Mouse (Mus musculus) frontal cortex, adult (tissue): ENCODE measurements at regions not wholly inside any gene's neighbourhood (a gene's known extent, or its start where the extent isn't known, plus 50 kb on each side); places are given as distances from the start of the nearest gene placed in this dataset.

Experiments used
- ATAC-seq: cut with Nextera tagmentation; 2 replicates; pipeline ENCODE4 v1.9.2; 2017; ENCODE audit warnings: mild to moderate bottlenecking, moderate library complexity, mixed read lengths; ENCODE audit not compliant: low TSS enrichment

DNA sequence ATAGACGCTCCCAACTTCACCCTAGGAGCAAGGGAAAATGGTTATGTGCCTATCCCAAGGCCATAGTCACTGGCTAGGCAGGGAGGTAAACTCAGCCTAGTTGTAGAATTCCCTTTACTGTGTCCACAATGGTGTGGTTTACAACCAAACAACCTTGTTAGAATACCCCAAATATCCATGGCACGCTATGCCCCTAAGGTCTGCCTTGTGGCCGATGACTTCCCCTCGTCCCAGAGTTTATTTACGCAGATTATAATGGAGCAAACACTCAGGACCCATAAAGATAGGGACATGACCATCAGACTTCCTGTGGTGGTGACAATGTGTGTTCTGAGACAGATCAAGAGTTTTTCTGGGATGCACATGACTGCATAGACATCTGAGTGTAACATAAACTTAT lies 231.5 kb upstream of the Vstm2b start:
- ATAC-seq: no peak

DNA sequence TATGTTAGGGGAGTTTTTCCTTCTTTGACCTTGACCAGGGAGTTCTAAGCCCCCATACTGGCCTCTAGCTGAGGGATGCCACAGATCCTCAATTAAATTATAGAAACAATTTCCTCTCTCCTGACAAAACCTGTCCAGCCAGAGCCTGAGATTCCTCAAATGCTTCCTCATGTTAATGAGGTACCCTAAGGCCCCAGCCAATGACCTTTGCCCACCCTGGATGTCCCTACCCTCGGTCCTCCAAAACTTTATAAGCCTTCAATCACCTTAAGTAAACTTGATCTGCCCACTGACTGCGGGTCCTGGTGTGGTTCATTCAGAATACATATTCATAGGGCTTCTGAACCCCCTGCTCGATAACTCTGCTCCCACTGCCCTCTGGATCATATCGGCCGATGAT lies 227.7 kb upstream of the Vstm2b start:
- no peak for ATAC-seq

DNA sequence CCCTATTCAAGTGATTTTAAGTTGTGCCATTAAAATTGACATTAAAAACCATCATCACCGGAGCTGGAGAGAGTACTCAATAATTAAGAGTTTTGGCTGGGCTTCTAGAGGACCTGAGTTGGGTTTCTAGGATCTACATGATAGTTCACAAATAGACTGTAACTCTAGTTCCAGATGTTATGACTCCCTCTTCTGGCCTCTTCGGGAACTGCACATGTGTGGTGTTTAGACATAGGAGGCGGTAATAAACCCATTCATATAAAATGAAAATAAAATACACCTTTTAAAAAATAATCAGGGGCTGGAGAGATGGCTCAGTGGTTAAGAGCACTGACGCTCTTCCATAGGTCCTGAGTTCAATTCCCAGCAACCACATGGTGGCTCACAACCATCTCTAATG lies 227.1 kb upstream of the Vstm2b start:
- no peak for ATAC-seq

DNA sequence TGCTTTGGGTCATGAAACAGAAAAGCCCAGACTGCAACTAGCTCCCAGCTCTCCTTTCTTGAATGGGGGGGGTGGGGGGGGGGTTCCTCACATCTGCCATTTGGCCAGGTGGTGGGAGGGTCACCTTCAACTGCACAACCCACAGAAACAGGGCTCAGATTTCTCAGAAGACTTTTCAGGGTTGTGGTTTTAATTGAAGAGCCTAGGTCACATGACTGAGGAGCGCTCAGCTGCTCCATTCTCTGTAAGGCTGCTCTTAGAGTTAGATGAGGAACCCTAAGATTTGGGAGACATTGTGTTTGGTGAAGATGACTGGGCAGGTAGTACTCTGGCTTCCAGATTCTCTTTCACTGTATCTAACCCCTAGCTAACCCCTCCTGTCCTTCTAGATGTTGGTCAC lies 225.8 kb upstream of the Vstm2b start:
- no peak for ATAC-seq

DNA sequence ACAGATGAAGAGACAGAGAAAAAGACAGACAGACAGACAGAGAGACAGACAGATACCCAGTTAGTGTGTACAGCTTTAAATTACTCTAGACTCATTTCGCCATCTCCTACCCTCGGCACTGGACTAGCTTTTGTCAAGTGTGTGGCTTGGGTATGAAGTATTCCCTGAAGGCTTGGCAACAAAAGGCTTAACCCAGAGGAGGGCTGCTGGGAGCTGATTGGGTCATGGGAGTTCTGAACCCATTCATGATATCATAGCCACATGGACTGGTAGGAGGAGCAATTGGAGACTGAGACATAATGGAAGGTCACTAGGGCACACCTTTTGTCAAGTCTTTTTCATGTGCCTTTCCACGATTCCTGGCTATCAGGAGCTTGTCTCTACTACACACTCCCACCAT lies 223.7 kb upstream of the Vstm2b start:
- ATAC-seq: no peak

DNA sequence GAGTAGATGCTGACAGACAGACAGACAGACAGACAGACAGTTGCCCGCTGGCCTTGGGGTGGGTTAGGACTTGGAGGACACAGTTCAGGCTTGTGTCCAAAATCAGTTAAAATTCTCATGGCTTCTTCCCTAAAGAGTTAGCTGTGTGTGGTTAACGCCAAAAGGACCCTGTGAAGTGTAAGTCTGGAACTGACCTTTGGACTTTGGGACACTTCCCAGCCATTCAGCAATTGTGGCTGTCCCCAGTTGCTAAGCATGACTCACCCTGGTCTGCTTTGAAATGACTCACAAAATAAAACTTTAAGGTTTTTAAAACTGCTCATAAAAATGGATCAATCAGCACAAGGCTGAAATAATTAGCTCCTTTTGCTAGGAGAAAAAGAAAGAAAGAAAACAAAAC lies 220.5 kb upstream of the Vstm2b start:
- ATAC-seq: no peak

DNA sequence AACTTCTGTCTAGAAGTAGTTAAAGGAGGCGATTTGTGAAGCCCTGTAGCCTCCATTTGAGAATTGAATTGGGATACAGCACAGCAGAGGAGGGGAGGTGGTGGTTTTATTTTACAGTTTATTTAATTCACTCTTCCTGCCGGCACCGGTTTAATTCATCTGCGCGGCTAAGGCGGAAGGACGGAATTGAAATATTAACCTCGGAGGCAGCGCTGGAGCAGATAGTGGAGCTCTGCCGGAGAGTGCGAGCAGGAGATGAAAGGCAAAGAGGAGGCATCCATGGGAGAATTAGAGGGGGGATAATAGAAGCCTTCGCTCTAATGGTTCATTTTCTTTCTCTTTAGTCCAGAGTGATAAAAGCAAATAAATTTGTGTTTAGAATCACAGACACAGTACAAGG lies 217.6 kb upstream of the Vstm2b start:
- no peak for ATAC-seq

DNA sequence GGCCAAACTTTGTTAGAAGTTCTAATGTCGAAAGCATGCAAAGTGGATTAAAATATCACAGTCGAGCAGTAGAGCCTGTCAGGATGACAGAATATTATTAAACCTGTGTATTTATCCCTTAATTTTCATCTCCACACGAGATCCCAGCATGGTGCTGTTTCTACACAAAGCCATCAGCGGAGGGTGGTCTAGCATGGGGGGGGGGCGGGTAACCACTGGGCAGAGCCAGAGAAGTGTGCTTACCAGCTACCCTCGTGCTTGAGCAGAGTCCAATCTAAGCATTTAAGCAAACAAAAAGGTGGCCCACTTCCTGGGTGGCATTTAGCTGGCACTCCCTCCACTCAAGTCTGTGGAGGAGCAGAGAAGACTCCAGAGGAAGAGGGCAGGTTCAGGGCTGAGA lies 217.1 kb upstream of the Vstm2b start:
- no peak for ATAC-seq

DNA sequence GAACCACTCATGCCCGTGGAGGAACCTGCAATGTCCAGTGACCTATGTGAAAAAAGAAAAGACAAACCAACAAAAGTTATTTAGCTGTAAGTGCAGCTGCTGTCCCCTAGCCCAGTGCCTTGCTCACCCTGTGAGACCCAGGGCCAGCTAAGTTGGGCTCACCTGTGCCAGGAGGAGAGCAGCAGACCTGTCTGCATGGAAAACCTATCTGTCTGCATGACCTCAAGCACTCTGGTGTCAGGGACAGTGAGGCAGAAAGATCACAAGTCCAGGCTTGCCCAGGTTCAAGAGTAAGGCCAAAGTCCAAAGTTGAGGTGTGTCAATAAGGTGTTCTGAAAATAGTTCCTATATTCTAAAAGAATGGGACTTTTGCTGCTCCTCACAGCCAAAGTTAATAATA lies 215.0 kb upstream of the Vstm2b start:
- no peak for ATAC-seq

DNA sequence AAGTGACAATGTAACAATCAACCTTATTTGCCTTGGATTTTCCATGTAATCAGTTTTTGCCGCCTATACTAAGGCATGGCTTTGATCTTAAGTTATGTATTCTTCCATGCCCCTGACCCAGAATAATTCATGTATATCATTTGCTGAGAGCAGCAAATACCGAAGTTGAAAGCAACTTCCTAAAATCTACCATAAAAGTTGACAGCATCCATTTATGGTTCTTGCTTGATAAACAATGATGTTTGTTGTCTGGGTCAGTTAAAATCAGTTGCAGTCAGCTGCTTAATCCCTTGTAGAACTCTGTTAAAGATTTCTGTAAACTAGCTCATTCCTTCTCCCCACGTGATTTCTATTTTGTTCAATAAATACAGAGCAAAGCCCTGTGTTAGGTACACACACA lies 214.5 kb upstream of the Vstm2b start:
- no peak for ATAC-seq

DNA sequence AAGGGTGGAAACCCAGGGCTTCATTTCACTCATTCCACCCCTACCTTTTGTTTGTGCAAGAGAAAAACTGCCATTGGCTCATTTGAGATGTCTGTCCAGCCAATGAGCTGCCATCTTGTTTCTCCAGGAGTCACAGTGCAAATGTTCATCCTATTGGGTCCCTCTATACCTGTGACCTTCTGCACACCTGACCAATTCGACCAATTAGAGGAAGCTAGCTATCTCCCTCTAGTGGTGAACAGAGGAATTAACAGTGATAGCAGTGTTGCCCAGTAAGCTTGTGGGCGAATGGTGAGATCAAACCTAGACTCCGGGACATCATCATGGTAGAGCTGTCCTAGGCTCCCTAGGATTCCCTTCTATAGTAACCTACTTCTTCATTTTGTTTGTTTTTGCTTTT lies 211.1 kb upstream of the Vstm2b start:
- ATAC-seq: no peak

DNA sequence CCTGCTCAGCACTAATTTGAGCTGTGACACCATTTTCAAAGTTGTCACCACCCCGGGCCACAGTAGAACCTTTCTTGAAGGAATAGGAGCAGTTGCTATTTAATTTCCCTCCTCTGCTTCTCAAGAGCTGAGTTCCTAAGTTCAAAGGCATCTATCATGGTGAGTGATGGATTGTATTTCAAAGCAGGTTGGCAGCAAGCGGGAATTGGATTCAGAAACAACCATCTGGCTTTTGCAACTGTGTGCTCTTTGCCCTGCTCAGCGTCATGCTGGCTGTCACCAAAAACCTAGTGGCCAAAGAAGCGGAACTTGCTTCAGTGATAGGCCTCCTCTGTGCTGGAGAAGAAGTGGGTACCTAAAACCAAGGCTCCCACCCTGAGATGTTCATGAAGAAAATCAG lies 209.6 kb upstream of the Vstm2b start:
- no peak for ATAC-seq

DNA sequence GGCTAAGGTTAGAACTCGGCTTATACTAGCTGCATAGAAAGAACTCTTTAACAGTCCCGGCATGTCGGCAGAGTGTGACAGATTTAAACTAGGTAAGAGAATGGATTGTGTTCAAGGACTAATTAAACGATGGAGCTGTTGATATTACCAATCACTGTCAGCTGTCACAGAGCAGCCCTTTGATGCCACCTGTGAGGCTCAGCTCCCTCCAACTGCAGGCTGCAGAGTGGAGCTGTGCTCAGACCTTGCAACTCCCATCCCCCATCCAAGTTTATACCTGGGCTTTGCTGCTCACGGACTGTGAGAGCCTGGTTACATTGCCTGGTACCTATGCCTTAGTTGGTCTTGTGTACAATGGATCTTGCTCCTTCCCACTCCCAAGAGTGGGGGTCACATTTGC lies 204.4 kb upstream of the Vstm2b start:
- ATAC-seq: no peak

DNA sequence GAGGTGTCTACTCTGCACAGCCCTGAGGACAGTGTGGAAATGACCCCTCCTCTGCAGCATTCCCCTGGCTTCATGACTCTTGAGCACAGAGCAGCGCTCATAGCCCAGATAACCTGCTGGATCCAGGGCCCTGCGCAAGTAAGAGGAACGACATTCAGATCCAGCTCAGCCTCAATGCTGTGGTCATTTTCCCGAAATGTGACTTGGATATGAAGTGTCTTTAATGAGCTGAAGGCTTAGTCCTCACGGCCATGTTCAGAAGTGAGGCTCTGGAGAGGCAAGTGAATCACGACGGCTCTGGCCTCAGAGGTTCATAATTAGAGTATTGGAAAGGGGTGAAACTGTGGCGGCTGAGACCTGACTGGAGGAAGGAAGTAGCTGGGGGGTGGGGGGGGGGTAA lies 200.6 kb upstream of the Vstm2b start:
- no peak for ATAC-seq

DNA sequence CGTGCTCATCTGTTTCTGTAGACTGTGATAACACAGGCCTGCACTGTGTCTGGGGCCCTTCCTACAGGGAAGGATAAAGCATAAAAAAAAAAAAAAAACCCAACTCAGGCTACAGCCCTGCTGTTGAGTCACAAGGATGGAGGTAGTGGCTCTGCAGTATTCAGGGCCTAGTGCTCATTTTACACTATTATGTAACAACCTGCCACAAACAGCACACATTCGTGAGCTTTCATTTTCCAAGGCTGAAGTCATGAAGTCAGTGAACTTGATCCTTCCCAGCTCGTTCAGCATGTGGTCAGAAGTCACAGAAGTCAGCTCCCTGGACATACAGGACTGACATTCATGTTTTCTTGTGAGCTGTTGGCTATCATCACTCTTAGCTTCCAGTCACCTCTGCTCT lies 199.8 kb upstream of the Vstm2b start:
- peak; percentile 81 for ATAC-seq

DNA sequence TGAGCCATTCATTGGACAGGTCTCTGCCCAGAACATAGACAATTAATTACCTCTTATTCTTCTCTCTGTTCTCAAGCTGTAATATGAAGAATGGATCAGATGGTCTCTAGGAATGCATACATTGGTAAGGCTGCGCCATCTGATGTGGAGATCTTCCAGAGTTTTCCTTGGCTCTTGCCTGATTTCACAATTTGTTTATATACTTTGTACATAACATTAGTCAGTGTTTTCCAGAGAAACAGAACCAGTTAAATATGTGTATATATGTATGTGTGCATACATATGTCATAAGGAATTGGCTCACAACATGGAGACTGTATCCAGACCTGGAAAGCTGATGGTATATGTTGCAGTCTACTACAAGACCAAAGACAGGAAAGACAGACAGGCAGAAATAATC lies 198.5 kb upstream of the Vstm2b start:
- no peak for ATAC-seq

DNA sequence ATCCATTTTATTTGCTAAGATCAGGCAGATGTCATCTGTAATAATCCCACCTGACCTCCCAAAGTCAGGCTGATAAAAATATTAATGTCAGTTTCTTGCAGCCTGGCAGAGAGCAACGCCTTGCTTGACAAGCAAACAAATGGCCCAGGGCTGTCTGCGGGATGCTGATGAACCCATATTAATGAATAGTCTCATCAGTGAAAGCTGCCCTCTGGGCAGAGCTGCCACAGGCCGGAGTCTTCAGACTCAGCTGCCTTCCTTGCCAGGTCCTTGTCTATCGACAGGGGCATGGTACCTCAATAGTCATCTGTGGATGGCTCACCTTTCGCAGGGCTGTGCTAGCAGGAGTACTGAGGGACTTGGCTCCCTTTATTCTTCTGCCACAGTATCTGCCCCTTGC lies 197.5 kb upstream of the Vstm2b start:
- ATAC-seq: no peak

DNA sequence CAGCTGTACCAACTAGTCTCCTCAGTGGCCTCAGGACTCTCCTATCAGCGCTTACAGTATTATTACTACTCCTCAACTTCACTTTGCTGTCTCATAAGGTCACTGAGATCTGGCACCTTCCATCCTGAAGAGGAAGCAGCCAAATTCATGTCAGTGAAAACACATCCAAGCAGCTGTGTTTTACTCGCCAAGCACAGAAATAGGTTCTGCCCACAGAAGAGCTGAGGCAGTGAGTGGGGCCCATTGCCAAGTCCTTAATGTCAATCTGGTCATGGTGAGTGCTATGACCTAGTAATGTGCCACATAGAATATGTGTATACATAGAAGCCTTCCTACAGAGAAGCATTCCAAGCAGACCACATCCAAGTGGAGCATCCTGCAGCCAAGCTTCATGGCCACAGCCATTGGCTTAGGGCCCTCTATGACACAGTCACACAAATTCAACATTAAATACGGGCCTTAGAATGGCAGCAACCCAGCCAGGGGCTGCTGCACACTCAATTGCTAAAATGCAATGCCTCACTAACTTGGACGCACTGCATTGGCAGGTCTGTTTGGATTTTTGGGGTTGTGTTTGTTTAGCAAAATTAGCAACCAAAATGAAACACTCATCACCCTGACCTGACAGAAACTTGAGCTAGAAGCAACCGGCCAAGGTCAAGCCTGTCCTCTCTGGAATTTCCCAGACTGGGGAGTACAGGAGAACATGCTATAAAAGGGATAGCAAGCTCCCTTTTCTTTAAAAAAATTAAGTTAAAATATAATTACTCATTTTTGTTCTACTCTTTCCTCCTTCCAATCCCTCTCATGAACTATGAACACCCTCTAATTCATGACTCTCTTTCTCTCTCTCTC lies 195.7 kb upstream of the Vstm2b start:
- peak; percentile 67 for ATAC-seq

DNA sequence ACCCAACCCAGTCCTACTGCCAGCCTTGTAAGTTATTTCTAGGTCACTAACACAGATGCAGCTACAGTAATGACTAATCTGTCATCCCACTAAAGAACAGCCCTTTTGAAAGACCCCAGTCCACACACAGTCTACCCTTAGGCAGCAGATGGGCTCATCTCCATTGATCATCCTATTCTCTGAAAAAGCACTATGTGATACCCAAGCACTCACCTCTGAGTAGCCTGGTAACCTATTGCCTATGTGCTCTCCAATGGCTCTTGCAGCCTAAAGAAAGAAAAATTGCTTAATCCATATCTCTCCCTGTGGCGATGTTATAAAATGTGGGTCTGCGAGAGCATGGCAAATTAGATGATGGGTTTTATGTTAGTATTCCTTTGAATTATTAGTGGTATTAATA lies 189.9 kb upstream of the Vstm2b start:
- no peak for ATAC-seq

DNA sequence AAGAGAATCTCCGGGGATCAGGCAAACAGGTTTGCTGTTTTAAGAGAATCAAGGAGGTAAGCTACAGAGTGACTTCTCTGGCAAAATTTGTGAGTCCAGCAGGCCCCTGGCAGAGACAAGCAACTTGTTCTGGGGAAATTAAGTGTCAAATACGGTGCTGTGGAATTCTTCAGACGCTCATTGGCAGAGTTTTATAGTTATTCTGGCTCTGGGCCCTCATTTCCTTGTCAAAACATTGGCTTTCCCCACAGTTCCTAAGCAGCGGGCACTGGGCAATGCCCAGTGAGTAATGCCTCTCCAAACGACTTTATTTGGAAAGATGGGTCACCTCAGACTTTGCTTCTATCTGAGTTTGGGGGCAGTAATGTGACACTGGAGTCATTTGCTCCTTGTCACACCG lies 180.1 kb upstream of the Vstm2b start:
- no peak for ATAC-seq

DNA sequence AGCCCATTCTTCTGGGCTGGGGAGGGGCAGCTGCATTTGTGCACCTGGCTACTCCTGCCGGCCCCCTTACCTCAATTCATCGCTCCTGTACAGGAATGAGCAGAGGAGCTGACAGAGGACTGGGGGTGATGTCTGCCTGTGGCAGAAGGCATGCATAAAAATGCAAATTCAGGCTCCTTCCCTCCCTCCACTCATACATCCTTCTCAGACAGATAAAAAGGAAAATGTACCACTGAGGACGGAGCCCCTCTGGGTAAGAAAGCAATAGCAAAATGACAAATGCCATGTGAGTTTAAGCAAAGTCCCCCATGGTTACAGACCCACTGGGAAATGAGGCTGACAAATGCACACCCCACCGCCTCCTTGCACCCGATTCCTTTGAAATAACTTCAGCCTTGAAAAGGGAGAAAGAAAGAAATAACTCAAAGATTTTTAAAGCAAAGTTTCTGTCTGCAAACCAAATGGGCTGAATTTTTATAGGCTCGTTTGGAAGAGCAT lies 161.1 kb upstream of the Vstm2b start:
- ATAC-seq: no peak

DNA sequence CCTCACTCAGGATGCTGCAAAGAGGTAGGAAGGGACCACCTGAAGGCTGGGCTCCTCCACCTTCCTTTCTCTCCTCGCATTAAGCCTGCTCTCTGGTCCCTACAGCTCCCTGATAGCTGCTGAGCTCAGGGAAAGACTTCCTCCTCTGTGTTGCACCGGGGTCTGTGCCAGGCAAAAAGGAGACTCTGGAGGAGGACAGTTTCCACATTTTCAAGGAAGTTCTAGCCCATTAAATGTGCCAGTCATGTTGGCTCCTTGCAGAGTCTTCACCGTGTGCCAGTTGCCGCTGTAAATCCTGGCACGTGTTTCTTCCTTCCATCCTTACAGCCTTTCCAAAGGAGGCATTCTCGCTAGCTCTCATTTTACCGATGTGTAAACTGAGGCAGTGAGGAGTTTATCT lies 160.6 kb upstream of the Vstm2b start:
- ATAC-seq: peak; percentile 85

DNA sequence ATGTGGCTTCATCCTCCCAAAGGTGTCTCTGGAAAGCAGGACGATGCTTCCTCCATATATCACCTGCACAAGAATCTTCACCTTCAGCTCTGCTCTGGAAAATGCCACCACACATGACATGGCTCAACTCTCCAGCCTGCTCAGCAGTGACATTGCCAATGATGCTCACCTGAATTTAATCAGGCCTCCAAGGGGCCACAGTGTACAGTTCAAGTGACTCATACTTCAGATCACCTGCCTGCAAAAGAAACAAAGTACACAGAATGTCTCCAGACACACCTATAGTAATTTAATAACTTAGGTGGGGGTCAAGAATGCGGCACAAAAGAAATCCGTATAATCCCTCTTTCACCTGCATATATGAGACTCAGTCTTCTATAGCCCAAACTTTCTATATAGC lies 160.0 kb upstream of the Vstm2b start:
- no peak for ATAC-seq

DNA sequence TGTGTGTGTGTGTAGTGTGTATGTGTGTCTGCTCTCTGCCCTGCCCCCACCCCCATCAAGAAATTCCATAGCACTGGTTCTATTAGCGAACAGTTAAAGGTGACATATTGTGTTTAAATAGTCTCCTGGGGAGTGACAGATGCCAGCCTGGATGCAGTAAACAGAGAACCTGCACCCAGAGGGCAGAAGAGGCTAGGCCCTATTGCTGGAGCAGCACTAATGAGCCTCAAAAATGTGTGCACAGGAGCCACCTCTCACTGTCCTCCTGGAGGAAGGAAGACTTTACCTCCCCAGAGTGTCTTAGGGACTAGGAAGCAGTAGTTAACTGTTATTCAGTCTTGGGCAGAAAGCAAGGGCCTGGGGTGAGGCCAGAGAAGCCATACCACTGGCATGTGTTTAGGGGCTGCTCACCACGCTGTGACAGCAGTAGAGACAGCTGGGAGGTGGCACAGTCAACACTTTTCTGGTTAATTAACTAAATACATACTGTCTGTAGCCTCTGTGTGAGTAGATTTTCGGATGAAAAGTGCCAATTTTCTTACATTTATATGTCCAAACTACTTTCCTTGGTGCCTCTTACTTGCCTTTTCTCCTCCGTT lies 155.5 kb upstream of the Vstm2b start:
- no peak for ATAC-seq
